Mouse (Mus musculus) spleen, adult 2 months (tissue): Measurements from ENCODE around the gene Dppa2.

Experiments used
- CTCF ChIP-seq: fragments of 200-500 bp; IDR thresholded peaks from 2 replicates; pipeline ENCODE4 v1.5.1; 2011; ENCODE audit warnings: mild to moderate bottlenecking, inconsistent platforms; ENCODE audit not compliant: insufficient read depth, insufficient read length, insufficient replicate concordance; ENCODE audit errors: extremely low read depth
- POLR2A ChIP-seq: fragments of 200-500 bp; IDR thresholded peaks from 2 replicates; pipeline ENCODE4 v1.6.1; 2011; ENCODE audit warnings: low read depth, low read length, inconsistent platforms

DNA sequence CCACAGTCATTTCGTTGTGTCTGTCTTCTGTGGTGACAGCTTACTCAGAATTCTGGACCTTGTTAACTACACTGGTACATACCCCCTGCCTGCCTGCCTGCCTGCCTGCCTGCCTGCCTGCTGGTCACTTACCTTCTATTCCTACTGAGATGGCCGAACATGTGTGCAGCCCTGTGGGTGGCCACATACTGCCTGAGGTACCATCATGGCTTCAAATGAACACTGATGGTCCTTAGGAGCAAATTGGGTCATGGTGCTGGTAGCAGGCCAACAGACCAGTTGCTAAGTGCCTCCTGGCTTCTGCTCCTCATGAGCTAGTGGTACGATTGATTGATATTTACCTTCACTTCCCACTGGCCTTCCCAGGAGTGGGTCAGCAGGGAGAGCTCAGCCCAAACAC lies 28.1 kb downstream of the Dppa2 start:
- TF ChIP-seq CTCF (no peak), POLR2A (no peak)
